Mouse (Mus musculus) embryonic facial prominence, embryonic 12.5 days (tissue): ENCODE results near the gene Tenm2. TPM values are rescaled to one million over a fixed set of nuclear protein-coding genes. Genes with fewer than 3 reads are reported as not detected.

Experiments used
- ATAC-seq: fragments of 200-750 bp; cut with Nextera tagmentation; 2 replicates; pipeline ENCODE4 v1.8.0; 2017; ENCODE audit not compliant: insufficient number of reproducible peaks, insufficient read depth, low FRiP score, low TSS enrichment
- H3K27ac ChIP-seq: fragments of 300-500 bp; sonication (generic); 2 replicates; pipeline ENCODE4 v1.5.1; 2016; ENCODE audit warnings: mild to moderate bottlenecking
- H3K27me3 ChIP-seq: fragments of 300-500 bp; sonication (generic); 2 replicates; pipeline ENCODE4 v1.6.1; 2016; ENCODE audit warnings: mild to moderate bottlenecking, moderate library complexity
- H3K36me3 ChIP-seq: fragments of 300-500 bp; sonication (generic); 2 replicates; pipeline ENCODE4 v1.6.1; 2016; ENCODE audit warnings: mild to moderate bottlenecking
- H3K4me1 ChIP-seq: fragments of 300-500 bp; sonication (generic); 2 replicates; pipeline ENCODE4 v1.6.1; 2016
- H3K4me2 ChIP-seq: fragments of 300-500 bp; sonication (generic); replicated peaks from 2 replicates; pipeline ENCODE4 v1.6.1; 2016; ENCODE audit warnings: mild to moderate bottlenecking, moderate library complexity
- H3K4me3 ChIP-seq: fragments of 300-500 bp; sonication (generic); 2 replicates; pipeline ENCODE4 v1.5.1; 2016; ENCODE audit warnings: mild to moderate bottlenecking
- H3K9ac ChIP-seq: fragments of 300-500 bp; sonication (generic); 2 replicates; pipeline ENCODE4 v1.6.1; 2016; ENCODE audit warnings: mild to moderate bottlenecking, moderate library complexity
- H3K9me3 ChIP-seq: fragments of 300-500 bp; sonication (generic); 2 replicates; pipeline ENCODE4 v1.6.1; 2016; ENCODE audit warnings: mild to moderate bottlenecking, moderate library complexity
- WGBS: fragments of 180-500 bp; shearing (Covaris S2); methylation state at CpG from one replicate; pipeline ENCODE4 v1.1.7; 2016; 5-methylcytosine and 5-hydroxymethylcytosine counted together
- polyA plus RNA-seq: library from polyadenylated mRNA; unstranded; fragments of >200 nt; fragmentation: Nextera tagmentation; extraction: Ambion mirVana; gene quantifications from 2 replicates; pipeline ENCODE4 v1.2.1, GENCODE M21; 2016

The Tenm2 gene
- polyA plus RNA-seq, 1 experiment from 2014 or later, result 3.4 TPM

GRCm38 (mm10) chr11:36090210-36090609 is 1145.6 kb downstream of the Tenm2 start:
- Histone ChIP-seq H3K9ac (no peak overlapping the region), H3K27ac (no peak overlapping the region), H3K36me3 (no peaks in the 10 kb centered on the region), H3K9me3 (no peaks in the 10 kb centered on the region), H3K4me1 (no peaks in the 10 kb centered on the region), H3K27me3 (no peaks in the 10 kb centered on the region), H3K4me2 (no peak overlapping the region), H3K4me3 (no peak overlapping the region)
- whole genome bisulfite sequencing, result 10% methylated on average over 3 of the region's 3 CpGs
- ATAC-seq, result no peak

GRCm38 (mm10) chr11:36081399-36082053 is 1154.2 kb downstream of the Tenm2 start:
- H3K9me3 ChIP-seq, result no peaks in the 10 kb centered on the region
- no peak for ATAC-seq
- H3K4me1 ChIP-seq, result no peaks in the 10 kb centered on the region
- H3K4me2 ChIP-seq, result no peak overlapping the region
- H3K27me3 ChIP-seq, result no peaks in the 10 kb centered on the region; the same call in 1 of the 2 replicates
- WGBS, result 48% methylated on average over 10 of the region's 10 CpGs
- no peak overlapping the region for H3K27ac ChIP-seq
- no peak overlapping the region for H3K9ac ChIP-seq
- H3K36me3 ChIP-seq, result no peaks in the 10 kb centered on the region
- H3K4me3 ChIP-seq, result no peak overlapping the region

- H3K27ac ChIP-seq, result no peak overlapping the region
- no peak overlapping the region for H3K4me2 ChIP-seq
- ATAC-seq, result no peak
- no peak overlapping the region for H3K9ac ChIP-seq
- no peaks in the 10 kb centered on the region for H3K4me1 ChIP-seq
- 63% methylated on average over 11 of the region's 11 CpGs for whole genome bisulfite sequencing
- H3K4me3 ChIP-seq, result no peak overlapping the region
- H3K36me3 ChIP-seq, result no peaks in the 10 kb centered on the region
- H3K9me3 ChIP-seq, result no peaks in the 10 kb centered on the region
- no peaks in the 10 kb centered on the region; the same call in 1 of the 2 replicates for H3K27me3 ChIP-seq
Observed at GRCm38 (mm10) chr11:36080766-36081165, 1155.0 kb downstream of the Tenm2 start.

GRCm38 (mm10) chr11:36078391-36078790 is 1157.4 kb downstream of the Tenm2 start:
- Histone ChIP-seq H3K36me3 (no peaks in the 10 kb centered on the region), H3K27me3 (no peaks in the 10 kb centered on the region; the same call in 1 of the 2 replicates), H3K27ac (no peak overlapping the region), H3K9ac (no peak overlapping the region), H3K9me3 (no peaks in the 10 kb centered on the region), H3K4me1 (no peaks in the 10 kb centered on the region), H3K4me2 (no peak overlapping the region), H3K4me3 (no peak overlapping the region)
- WGBS, result 76% methylated on average over 7 of the region's 7 CpGs
- no peak for ATAC-seq

- H3K27me3 ChIP-seq, result peaks cover 4% of the 10 kb centered on the region; the same call in 1 of the 2 replicates
- H3K4me1 ChIP-seq, result no peaks in the 10 kb centered on the region
- no peak overlapping the region for H3K4me2 ChIP-seq
- H3K27ac ChIP-seq, result no peak overlapping the region
- H3K4me3 ChIP-seq, result no peak overlapping the region
- ATAC-seq, result no peak
- WGBS, result 74% methylated on average over 8 of the region's 8 CpGs
- H3K9ac ChIP-seq, result no peak overlapping the region
- H3K9me3 ChIP-seq, result no peaks in the 10 kb centered on the region
- no peaks in the 10 kb centered on the region for H3K36me3 ChIP-seq
Observed at GRCm38 (mm10) chr11:36074015-36074567, 1161.7 kb downstream of the Tenm2 start.

GRCm38 (mm10) chr11:36073074-36073818 is 1162.5 kb downstream of the Tenm2 start:
- no peaks in the 10 kb centered on the region for H3K36me3 ChIP-seq
- no peak overlapping the region for H3K4me2 ChIP-seq
- H3K4me1 ChIP-seq, result no peaks in the 10 kb centered on the region
- no peak overlapping the region for H3K9ac ChIP-seq
- no peak overlapping the region for H3K27ac ChIP-seq
- no peak for ATAC-seq
- H3K27me3 ChIP-seq, result 0 out of 2 replicates have a peak, but pooled peaks cover 4% of the 10 kb centered on the region
- no peak overlapping the region for H3K4me3 ChIP-seq
- 71% methylated on average over 8 of the region's 8 CpGs for WGBS
- no peaks in the 10 kb centered on the region for H3K9me3 ChIP-seq

- no peak for ATAC-seq
- Histone ChIP-seq H3K9me3 (no peaks in the 10 kb centered on the region), H3K4me2 (no peak overlapping the region), H3K4me1 (no peaks in the 10 kb centered on the region), H3K36me3 (no peaks in the 10 kb centered on the region), H3K9ac (no peak overlapping the region), H3K4me3 (no peak overlapping the region), H3K27ac (no peak overlapping the region), H3K27me3 (0 out of 2 replicates have a peak, but pooled peaks cover 4% of the 10 kb centered on the region)
- 80% methylated on average over 5 of the region's 5 CpGs for WGBS
Observed at GRCm38 (mm10) chr11:36072646-36073045, 1163.1 kb downstream of the Tenm2 start.

GRCm38 (mm10) chr11:36072038-36072437 is 1163.7 kb downstream of the Tenm2 start:
- Histone ChIP-seq H3K4me3 (no peak overlapping the region), H3K36me3 (no peaks in the 10 kb centered on the region), H3K4me2 (no peak overlapping the region), H3K27ac (no peak overlapping the region), H3K4me1 (no peaks in the 10 kb centered on the region), H3K27me3 (0 out of 2 replicates have a peak, but pooled peaks cover 4% of the 10 kb centered on the region), H3K9ac (no peak overlapping the region), H3K9me3 (no peaks in the 10 kb centered on the region)
- WGBS, result 39% methylated on average over 9 of the region's 9 CpGs
- ATAC-seq, result no peak

GRCm38 (mm10) chr11:36059325-36059843 is 1176.4 kb downstream of the Tenm2 start:
- Histone ChIP-seq H3K27me3 (no peaks in the 10 kb centered on the region), H3K4me2 (no peak overlapping the region), H3K36me3 (no peaks in the 10 kb centered on the region), H3K4me3 (no peak overlapping the region), H3K4me1 (no peaks in the 10 kb centered on the region), H3K27ac (no peak overlapping the region), H3K9ac (no peak overlapping the region), H3K9me3 (no peaks in the 10 kb centered on the region)
- WGBS, result 0% methylated on average over 1 of the region's 1 CpGs
- ATAC-seq, result no peak

GRCm38 (mm10) chr11:36056525-36056924 is 1179.2 kb downstream of the Tenm2 start:
- Histone ChIP-seq H3K4me3 (no peak overlapping the region), H3K9me3 (no peaks in the 10 kb centered on the region), H3K4me1 (no peaks in the 10 kb centered on the region), H3K27me3 (no peaks in the 10 kb centered on the region), H3K4me2 (no peak overlapping the region), H3K36me3 (no peaks in the 10 kb centered on the region), H3K9ac (no peak overlapping the region), H3K27ac (no peak overlapping the region)
- 84% methylated on average over 11 of the region's 11 CpGs for WGBS
- no peak for ATAC-seq

GRCm38 (mm10) chr11:36054323-36054722 is 1181.4 kb downstream of the Tenm2 start:
- Histone ChIP-seq H3K9ac (no peak overlapping the region), H3K4me1 (no peaks in the 10 kb centered on the region), H3K27ac (no peak overlapping the region), H3K4me3 (no peak overlapping the region), H3K36me3 (no peaks in the 10 kb centered on the region), H3K9me3 (no peaks in the 10 kb centered on the region), H3K27me3 (no peaks in the 10 kb centered on the region), H3K4me2 (no peak overlapping the region)
- no peak for ATAC-seq
- 83% methylated on average over 7 of the region's 7 CpGs for WGBS
